Mouse (Mus musculus) spleen, adult 2 months (tissue): ENCODE results near the gene Cntd1. TPM values are rescaled to one million over a fixed set of nuclear protein-coding genes. Genes with fewer than 3 reads are reported as not detected.

ENCODE experiments used
- DNase-seq, 2 experiments: peaks; one replicate each; pipeline versions ENCODE4 v3.0.0 to v3.0.0-alpha.2; 2012 to 2021; ENCODE audit warnings: low spot score in 2 of 2, low read depth in 1 of 2
- H3K27ac ChIP-seq: fragments of 200-500 bp; 2 replicates; pipeline ENCODE4 v1.5.1; 2012; ENCODE audit warnings: low read length, inconsistent platforms; ENCODE audit not compliant: insufficient read depth
- H3K27me3 ChIP-seq: fragments of 200-500 bp; 2 replicates; pipeline ENCODE4 v1.6.1; 2012; ENCODE audit warnings: mild to moderate bottlenecking, moderate library complexity, low read length, inconsistent platforms; ENCODE audit not compliant: control insufficient read depth, insufficient read depth
- H3K36me3 ChIP-seq: fragments of 200-500 bp; 2 replicates; pipeline ENCODE4 v1.6.1; 2012; ENCODE audit warnings: mild to moderate bottlenecking, low read length, inconsistent platforms; ENCODE audit not compliant: control insufficient read depth, insufficient read depth
- H3K4me1 ChIP-seq: fragments of 200-500 bp; 2 replicates; pipeline ENCODE4 v1.6.1; 2011; ENCODE audit warnings: inconsistent platforms; ENCODE audit not compliant: control insufficient read depth, insufficient read depth, insufficient read length
- H3K4me3 ChIP-seq: fragments of 200-500 bp; 2 replicates; pipeline ENCODE4 v1.5.1; 2011; ENCODE audit warnings: mild to moderate bottlenecking, inconsistent platforms; ENCODE audit not compliant: insufficient read depth, insufficient read length; ENCODE audit errors: extremely low read depth
- CTCF ChIP-seq: fragments of 200-500 bp; IDR thresholded peaks from 2 replicates; pipeline ENCODE4 v1.5.1; 2011; ENCODE audit warnings: mild to moderate bottlenecking, inconsistent platforms; ENCODE audit not compliant: insufficient read depth, insufficient read length, insufficient replicate concordance; ENCODE audit errors: extremely low read depth
- POLR2A ChIP-seq: fragments of 200-500 bp; IDR thresholded peaks from 2 replicates; pipeline ENCODE4 v1.6.1; 2011; ENCODE audit warnings: low read depth, low read length, inconsistent platforms
- WGBS: fragments of 180-500 bp; shearing (Covaris S2); methylation state at CpG from one replicate; pipeline ENCODE4 v1.1.7; 2018; 5-methylcytosine and 5-hydroxymethylcytosine counted together
- polyA plus RNA-seq: library from polyadenylated mRNA; depleted of rRNA; stranded (reverse); fragments of >200 nt; gene quantifications from 2 replicates; pipeline ENCODE4 v1.2.3, GENCODE M21; 2012; rRNA removed

Cntd1 gene
- polyA plus RNA-seq, 1 experiment, result 0.19 TPM

GRCm38 (mm10) chr11:101332537-101332936, 53.7 kb downstream of the Cntd1 start:
- WGBS, result 74% methylated on average over 3 of the region's 3 CpGs
- Histone ChIP-seq H3K4me3 (no peak overlapping the region), H3K27me3 (no peaks in the 10 kb centered on the region), H3K27ac (no peak overlapping the region), H3K36me3 (no peaks in the 10 kb centered on the region), H3K4me1 (peaks cover 3% of the 10 kb centered on the region; the same call in 1 of the 2 replicates)
- TF ChIP-seq POLR2A (no peak), CTCF (no peak)
- DNase-seq, result no peak

GRCm38 (mm10) chr11:101334023-101334422, 55.2 kb downstream of the Cntd1 start:
- DNase-seq, result no peak
- Histone ChIP-seq H3K27me3 (no peaks in the 10 kb centered on the region), H3K36me3 (no peaks in the 10 kb centered on the region), H3K4me3 (no peak overlapping the region), H3K27ac (no peak overlapping the region), H3K4me1 (peaks cover 3% of the 10 kb centered on the region; the same call in 1 of the 2 replicates)
- TF ChIP-seq POLR2A, result no peak
- TF ChIP-seq CTCF, result no peak
- WGBS, result 77% methylated on average over 10 of the region's 10 CpGs

- TF ChIP-seq CTCF (no peak), POLR2A (no peak)
- Histone ChIP-seq H3K36me3 (no peaks in the 10 kb centered on the region), H3K4me3 (no peak overlapping the region), H3K27ac (no peak overlapping the region), H3K27me3 (no peaks in the 10 kb centered on the region), H3K4me1 (peaks cover 3% of the 10 kb centered on the region; the same call in 1 of the 2 replicates)
- 56% methylated on average over 6 of the region's 6 CpGs for WGBS
- no peak for DNase-seq
These were observed 55.7 kb downstream of the Cntd1 start for GRCm38 (mm10) chr11:101334516-101334915.

- WGBS, result 89% methylated on average over 9 of the region's 9 CpGs
These were observed 56.9 kb downstream of the Cntd1 start for GRCm38 (mm10) chr11:101335685-101336084.

GRCm38 (mm10) chr11:101338123-101338760, 59.4 kb downstream of the Cntd1 start:
- TF ChIP-seq POLR2A, result no peak
- no peak for TF ChIP-seq CTCF

More at GRCm38 (mm10) chr11:101335685-101336084, 56.9 kb downstream of the Cntd1 start:
- Histone ChIP-seq H3K27me3 (no peaks in the 10 kb centered on the region), H3K36me3 (no peaks in the 10 kb centered on the region), H3K4me3 (no peak overlapping the region), H3K27ac (no peak overlapping the region), H3K4me1 (peaks cover 3% of the 10 kb centered on the region; the same call in 1 of the 2 replicates)
- TF ChIP-seq CTCF, result no peak
- TF ChIP-seq POLR2A, result no peak
- no peak for DNase-seq

More at GRCm38 (mm10) chr11:101338123-101338760, 59.4 kb downstream of the Cntd1 start:
- no peaks in the 10 kb centered on the region for H3K36me3 ChIP-seq
- peaks cover 3% of the 10 kb centered on the region; the same call in 1 of the 2 replicates for H3K4me1 ChIP-seq
- H3K4me3 ChIP-seq, result no peak overlapping the region; the same call in 1 of the 2 replicates
- WGBS, result 5% methylated on average over 9 of the region's 9 CpGs
- H3K27ac ChIP-seq, result no peak overlapping the region
- no peaks in the 10 kb centered on the region for H3K27me3 ChIP-seq
- DNase-seq, result no peak

Other genes with a start within 250 kb of the Cntd1 start
- gene Naglu, start 209.0 kb upstream of the Cntd1 start, polyA plus RNA-seq, result 28.6 and 34.8 TPM in 2 replicates
- 1.2 and 1.3 TPM in 2 replicates for gene Hsd17b1, start 200.6 kb upstream of the Cntd1 start, polyA plus RNA-seq
- 26.6 and 36.9 TPM in 2 replicates for gene Coasy, start 196.4 kb upstream of the Cntd1 start, polyA plus RNA-seq
- 20.3 and 23.9 TPM in 2 replicates for gene Mlx, start 191.7 kb upstream of the Cntd1 start, polyA plus RNA-seq
- 0.85 and 0.90 TPM in 2 replicates for gene Psmc3ip, start 183.6 kb upstream of the Cntd1 start, polyA plus RNA-seq
- gene Retreg3, start 159.1 kb upstream of the Cntd1 start, polyA plus RNA-seq, result 57.8 and 61.3 TPM in 2 replicates
- 16.4 and 17.7 TPM in 2 replicates for gene Tubg1, start 159.1 kb upstream of the Cntd1 start, polyA plus RNA-seq
- gene Tubg2, start 123.1 kb upstream of the Cntd1 start, polyA plus RNA-seq, result 3.6 and 4.8 TPM in 2 replicates
- gene Cntnap1, start 108.5 kb upstream of the Cntd1 start, polyA plus RNA-seq, result 1.3 and 1.4 TPM in 2 replicates
- gene Plekhh3, start 107.7 kb upstream of the Cntd1 start, polyA plus RNA-seq, result 5.8 and 8.4 TPM in 2 replicates
- 1.6 and 1.9 TPM in 2 replicates for gene Ccr10, start 103.6 kb upstream of the Cntd1 start, polyA plus RNA-seq
- 28.3 and 30.9 TPM in 2 replicates for gene Ezh1, start 52.5 kb upstream of the Cntd1 start, polyA plus RNA-seq
- 47.6 and 59.7 TPM in 2 replicates for gene Ramp2, start 33.0 kb upstream of the Cntd1 start, polyA plus RNA-seq
- 56.3 and 62.2 TPM in 2 replicates for gene Vps25, start 25.3 kb upstream of the Cntd1 start, polyA plus RNA-seq
- gene Wnk4, start 18.4 kb upstream of the Cntd1 start, polyA plus RNA-seq, result 1.9 and 2.2 TPM in 2 replicates
- gene Coa3, start 102 bp downstream of the Cntd1 start, polyA plus RNA-seq, result 148 TPM in 2 replicates
- 64.0 and 98.6 TPM in 2 replicates for gene Becn1, start 23.3 kb downstream of the Cntd1 start, polyA plus RNA-seq
- gene Psme3, start 37.2 kb downstream of the Cntd1 start, polyA plus RNA-seq, result 58.1 and 73.8 TPM in 2 replicates
- gene Aoc2, start 46.1 kb downstream of the Cntd1 start, polyA plus RNA-seq, result 9.1 and 10.6 TPM in 2 replicates
- gene Aoc3, start 51.6 kb downstream of the Cntd1 start, polyA plus RNA-seq, result 2.2 and 2.3 TPM in 2 replicates
- gene G6pc, start 88.5 kb downstream of the Cntd1 start, polyA plus RNA-seq, result 0.07 TPM in 1 of 2 replicates, not detected in the other
- gene Aarsd1, start 138.6 kb downstream of the Cntd1 start, polyA plus RNA-seq, result 17.3 and 18.3 TPM in 2 replicates
- gene Gm27029, start 145.8 kb downstream of the Cntd1 start, polyA plus RNA-seq, result 0.11 and 0.29 TPM in 2 replicates
- 14.2 and 18.3 TPM in 2 replicates for gene Rundc1, start 146.1 kb downstream of the Cntd1 start, polyA plus RNA-seq
- gene Ptges3l, start 146.3 kb downstream of the Cntd1 start, polyA plus RNA-seq, result 1.1 TPM in 2 replicates
- 430 and 509 TPM in 2 replicates for gene Rpl27, start 163.3 kb downstream of the Cntd1 start, polyA plus RNA-seq
- 44.3 and 53.1 TPM in 2 replicates for gene Ifi35, start 169.4 kb downstream of the Cntd1 start, polyA plus RNA-seq
- gene Rnd2, start 186.0 kb downstream of the Cntd1 start, polyA plus RNA-seq, result 2.4 and 3.2 TPM in 2 replicates
- 56.9 and 59.6 TPM in 2 replicates for gene Vat1, start 187.2 kb downstream of the Cntd1 start, polyA plus RNA-seq